15 mouse cellular contexts compared by ENCODE assay signal in the genomic region with DNA sequence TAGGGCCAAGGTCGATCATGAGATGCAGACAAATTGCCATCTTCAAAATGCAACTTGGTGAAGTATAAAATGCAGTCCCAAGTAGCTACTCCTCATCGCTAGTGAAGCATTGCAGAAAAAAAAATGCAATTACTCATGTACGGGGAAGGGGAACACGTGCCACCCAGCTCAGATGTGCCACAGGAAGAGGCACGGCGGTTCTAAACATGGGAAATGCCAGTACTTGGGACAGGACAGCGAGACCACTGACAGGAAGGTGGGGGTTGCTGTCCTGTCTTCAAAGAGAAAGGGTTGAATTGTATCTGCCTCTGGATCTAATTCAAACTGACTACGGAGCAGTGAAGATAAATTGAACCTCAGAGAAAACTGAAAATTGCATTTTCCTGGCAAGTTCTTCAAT.
A peak's percentile ranks its signal among the peaks of the same experiment; 100 is the strongest.
DNase-seq lines count a peak whose midpoint lies in the region; ATAC-seq and TF ChIP-seq lines count a peak whose summit lies in the region.
"Had no signal": no experiment of that assay in that cellular context is flagged by ENCODE, and none has a peak within 500 bp of the region (broad histone marks: within the 10 kb centered on the region; RNA-seq: fewer than 3 reads in every experiment).

No protein-coding gene starts in this region.

- H3K27ac ChIP-seq in thymus, adult 2 months (ENCODE audit: control insufficient read depth, insufficient read depth, low read length), result no peak overlapping the region
- no peak overlapping the region for H3K27ac ChIP-seq in neural tube, embryonic 15.5 days (replicated peaks)
- no peak overlapping the region for H3K27ac ChIP-seq in midbrain, embryonic 14.5 days (replicated peaks; ENCODE audit: low read depth, low read length)
- H3K27ac ChIP-seq: forebrain, embryonic 15.5 days; heart, embryonic 13.5 days; hindbrain, embryonic 12.5 days; limb, embryonic 15.5 days had no signal

- DNase-seq in heart, adult 11 months, result peak; percentile 36
- no peak for DNase-seq in heart, adult 8-10 months (ENCODE audit: low spot score)
- peak; percentile 59 for DNase-seq in CD4-positive helper T cell, adult 2 months (ENCODE audit: low read depth, low spot score)
- DNase-seq in induced T-regulatory cell, adult 2 months (ENCODE audit: low read depth), result peak; percentile 38
- DNase-seq in thymus, adult 2 months, result peak; percentile 45
- no peak for DNase-seq in left cerebral cortex, postnatal 14 days (ENCODE audit: low spot score in 2 of 2)
- no peak for DNase-seq in midbrain, embryonic 14.5 days
- DNase-seq: cerebellum, adult 2 months; embryo, embryonic 11 days; kidney, adult 18-20 months had no signal

- H3K4me3 ChIP-seq in thymus, adult 2 months (ENCODE audit: control insufficient read depth, insufficient read depth, low read length), result no peak overlapping the region
- H3K4me3 ChIP-seq in neural tube, embryonic 15.5 days (replicated peaks), result no peak overlapping the region
- no peak overlapping the region for H3K4me3 ChIP-seq in midbrain, embryonic 14.5 days (replicated peaks; ENCODE audit: low read depth, low read length)
- H3K4me3 ChIP-seq: forebrain, embryonic 15.5 days; heart, embryonic 13.5 days; hindbrain, embryonic 12.5 days; limb, embryonic 15.5 days had no signal

- no peak for ATAC-seq in neural tube, embryonic 15.5 days (ENCODE audit: low FRiP score)
- ATAC-seq in midbrain, embryonic 14.5 days (ENCODE audit: low FRiP score, low TSS enrichment), result no peak
- ATAC-seq: forebrain, embryonic 15.5 days had no signal

- no peak overlapping the region for H3K9ac ChIP-seq in neural tube, embryonic 15.5 days (replicated peaks)
- H3K9ac ChIP-seq in midbrain, embryonic 14.5 days (replicated peaks; ENCODE audit: low read length), result no peak overlapping the region
- H3K9ac ChIP-seq: forebrain, embryonic 15.5 days; heart, embryonic 13.5 days; hindbrain, embryonic 12.5 days; limb, embryonic 15.5 days had no signal

- no peaks in the 10 kb centered on the region for H3K36me3 ChIP-seq in thymus, adult 2 months (ENCODE audit: control insufficient read depth, insufficient read depth, low read length)
- H3K36me3 ChIP-seq in neural tube, embryonic 15.5 days, result no peaks in the 10 kb centered on the region
- H3K36me3 ChIP-seq in midbrain, embryonic 14.5 days (ENCODE audit: control insufficient read depth, insufficient read depth, low read length), result no peaks in the 10 kb centered on the region
- H3K36me3 ChIP-seq: forebrain, embryonic 15.5 days; heart, embryonic 13.5 days; hindbrain, embryonic 12.5 days; limb, embryonic 15.5 days had no signal

- no peaks in the 10 kb centered on the region for H3K27me3 ChIP-seq in thymus, adult 2 months (ENCODE audit: control insufficient read depth, insufficient read depth, low read length)
- H3K27me3 ChIP-seq in neural tube, embryonic 15.5 days (replicated peaks), result no peaks in the 10 kb centered on the region
- no peaks in the 10 kb centered on the region for H3K27me3 ChIP-seq in midbrain, embryonic 14.5 days (ENCODE audit: control insufficient read depth, insufficient read depth, low read length)
- H3K27me3 ChIP-seq: forebrain, embryonic 15.5 days; heart, embryonic 13.5 days; hindbrain, embryonic 12.5 days; limb, embryonic 15.5 days had no signal

- WGBS in thymus, adult 2 months, result under 1% methylated on average over 8 of the region's 8 CpGs
- WGBS in neural tube, embryonic 15.5 days, result 73% methylated on average over 8 of the region's 8 CpGs
- WGBS in midbrain, embryonic 14.5 days, result 82% methylated on average over 8 of the region's 8 CpGs

- intact Hi-C loops in left cerebral cortex, postnatal 14 days (cut with DNase I), result no loop called here

- no peaks in the 10 kb centered on the region for H3K9me3 ChIP-seq in neural tube, embryonic 15.5 days (replicated peaks)
- no peaks in the 10 kb centered on the region for H3K9me3 ChIP-seq in midbrain, embryonic 14.5 days (ENCODE audit: control insufficient read depth, low read length)
- H3K9me3 ChIP-seq: forebrain, embryonic 15.5 days; heart, embryonic 13.5 days; hindbrain, embryonic 12.5 days; limb, embryonic 15.5 days had no signal

- no peak for TF ChIP-seq POLR2A in thymus, adult 2 months (IDR thresholded peaks at IDR 0.05; ENCODE audit: control insufficient read depth, extremely low read depth, insufficient read depth, low read length, poor library complexity)

- no peak overlapping the region for H3K4me2 ChIP-seq in neural tube, embryonic 15.5 days
- H3K4me2 ChIP-seq in midbrain, embryonic 14.5 days (ENCODE audit: low read length), result no peak overlapping the region
- H3K4me2 ChIP-seq: forebrain, embryonic 15.5 days; heart, embryonic 13.5 days; hindbrain, embryonic 12.5 days; limb, embryonic 15.5 days had no signal

- no peak for TF ChIP-seq CTCF in thymus, adult 2 months (IDR thresholded peaks at IDR 0.05; ENCODE audit: borderline replicate concordance, control insufficient read depth, extremely low read depth, insufficient read depth, low read length, poor library complexity)

- H3K4me1 ChIP-seq in thymus, adult 2 months (replicated peaks; ENCODE audit: control insufficient read depth, insufficient read depth, low read length), result peaks cover 19% of the 10 kb centered on the region
- H3K4me1 ChIP-seq in neural tube, embryonic 15.5 days, result 0 out of 2 replicates have a peak, but pooled peaks cover 5% of the 10 kb centered on the region
- no peaks in the 10 kb centered on the region for H3K4me1 ChIP-seq in midbrain, embryonic 14.5 days (ENCODE audit: control insufficient read depth, insufficient read depth, low read length)
- H3K4me1 ChIP-seq: hindbrain, embryonic 12.5 days; limb, embryonic 15.5 days had no signal

Comparison
In these comparisons a context has a peak if more than half of its experiments do, and no peak if none do; other contexts are left out.
1. DNase-seq: peak in heart, adult 11 months (single experiment), CD4-positive helper T cell, adult 2 months (single experiment), induced T-regulatory cell, adult 2 months (single experiment) and thymus, adult 2 months (single experiment); none in heart, adult 8-10 months (single experiment), left cerebral cortex, postnatal 14 days (0 of 2) and midbrain, embryonic 14.5 days (single experiment).